Mouse (Mus musculus) thymus, adult 2 months (tissue): Measurements from ENCODE around the gene Srrm4.

ENCODE experiments used
- CTCF ChIP-seq: fragments of 200-500 bp; IDR thresholded peaks from 2 replicates; pipeline ENCODE4 v1.5.1; 2012; ENCODE audit warnings: mild to moderate bottlenecking, control low read depth, low read length, moderate library complexity, borderline replicate concordance; ENCODE audit not compliant: control insufficient read depth, poor library complexity, insufficient read depth; ENCODE audit errors: extremely low read depth
- POLR2A ChIP-seq: fragments of 200-500 bp; IDR thresholded peaks from 2 replicates; pipeline ENCODE4 v1.6.1; 2012; ENCODE audit warnings: mild to moderate bottlenecking, low read length, control low read depth, moderate library complexity; ENCODE audit not compliant: control insufficient read depth, poor library complexity, insufficient read depth; ENCODE audit errors: extremely low read depth

- TF ChIP-seq CTCF (no peak), POLR2A (no peak)
Observed at GRCm38 (mm10) chr5:116590698-116591097, 919 bp downstream of the Srrm4 start.
